Mouse (Mus musculus): ENCODE measurements at regions not wholly inside any gene's neighbourhood (a gene's known extent, or its start where the extent isn't known, plus 50 kb on each side); places are given as distances from the start of the nearest gene placed in this dataset.

GRCm38 (mm10) chr3:78782766-78783165, 503.6 kb downstream of the Rapgef2 start:
- no peak overlapping the region for H3K27ac ChIP-seq (ENCODE audit: control insufficient read depth, insufficient read depth, low read depth, low read length)
- no peak for TF ChIP-seq CTCF (IDR thresholded peaks at IDR 0.05; ENCODE audit: control insufficient read depth, insufficient read depth, insufficient replicate concordance, low read depth, low read length)
- no peak for TF ChIP-seq POLR2A (IDR thresholded peaks at IDR 0.05; ENCODE audit: control insufficient read depth, low read depth, low read length)
- H3K36me3 ChIP-seq (ENCODE audit: control insufficient read depth, insufficient read depth, low read length) = no peaks in the 10 kb centered on the region
- H3K27me3 ChIP-seq (ENCODE audit: control insufficient read depth, insufficient read depth, low read length) = no peaks in the 10 kb centered on the region
- H3K4me1 ChIP-seq (ENCODE audit: control insufficient read depth, insufficient read depth, low read length) = no peaks in the 10 kb centered on the region
- no peak overlapping the region for H3K4me3 ChIP-seq (ENCODE audit: control insufficient read depth, low read depth, low read length)

- Histone ChIP-seq H3K27me3 (ENCODE audit: control insufficient read depth, insufficient read depth, low read length) (no peaks in the 10 kb centered on the region), H3K4me3 (ENCODE audit: control insufficient read depth, low read depth, low read length) (no peak overlapping the region), H3K27ac (ENCODE audit: control insufficient read depth, insufficient read depth, low read depth, low read length) (no peak overlapping the region), H3K4me1 (ENCODE audit: control insufficient read depth, insufficient read depth, low read length) (no peaks in the 10 kb centered on the region), H3K36me3 (ENCODE audit: control insufficient read depth, insufficient read depth, low read length) (no peaks in the 10 kb centered on the region)
- TF ChIP-seq POLR2A (IDR thresholded peaks at IDR 0.05; ENCODE audit: control insufficient read depth, low read depth, low read length) (no peak), CTCF (IDR thresholded peaks at IDR 0.05; ENCODE audit: control insufficient read depth, insufficient read depth, insufficient replicate concordance, low read depth, low read length) (no peak)
These were observed 530.4 kb downstream of the Rapgef2 start for GRCm38 (mm10) chr3:78755686-78756476.

- no peaks in the 10 kb centered on the region for H3K4me1 ChIP-seq (ENCODE audit: control insufficient read depth, insufficient read depth, low read length)
- no peak for TF ChIP-seq POLR2A (IDR thresholded peaks at IDR 0.05; ENCODE audit: control insufficient read depth, low read depth, low read length)
- no peak for TF ChIP-seq CTCF (IDR thresholded peaks at IDR 0.05; ENCODE audit: control insufficient read depth, insufficient read depth, insufficient replicate concordance, low read depth, low read length)
These were observed 550.2 kb downstream of the Rapgef2 start for GRCm38 (mm10) chr3:78736111-78736510.

DNA sequence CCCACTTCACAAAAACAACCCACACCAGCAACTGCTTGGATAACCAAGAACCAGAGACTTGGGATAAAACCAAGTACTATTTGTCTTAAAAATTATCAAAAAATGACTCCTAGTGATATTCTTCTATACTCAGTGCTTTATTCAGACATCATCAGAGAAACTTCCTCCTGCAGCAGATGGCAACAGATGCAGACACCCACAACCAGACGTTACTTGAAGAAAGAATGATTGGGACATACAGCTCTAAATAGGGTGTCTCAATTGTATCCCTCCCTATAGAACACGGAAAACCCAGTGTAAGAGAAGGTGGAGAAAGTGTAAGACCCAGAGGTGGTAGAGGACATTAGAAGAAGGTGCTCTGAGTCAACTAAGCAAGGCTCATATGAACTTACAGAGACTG, 569.6 kb downstream of the Rapgef2 start:
- Histone ChIP-seq H3K27ac (ENCODE audit: control insufficient read depth, insufficient read depth, low read depth, low read length) (no peak overlapping the region), H3K4me3 (ENCODE audit: control insufficient read depth, low read depth, low read length) (no peak overlapping the region), H3K36me3 (ENCODE audit: control insufficient read depth, insufficient read depth, low read length) (no peaks in the 10 kb centered on the region), H3K4me1 (ENCODE audit: control insufficient read depth, insufficient read depth, low read length) (no peaks in the 10 kb centered on the region), H3K27me3 (ENCODE audit: control insufficient read depth, insufficient read depth, low read length) (no peaks in the 10 kb centered on the region)
- no peak for TF ChIP-seq CTCF (IDR thresholded peaks at IDR 0.05; ENCODE audit: control insufficient read depth, insufficient read depth, insufficient replicate concordance, low read depth, low read length)
- no peak for TF ChIP-seq POLR2A (IDR thresholded peaks at IDR 0.05; ENCODE audit: control insufficient read depth, low read depth, low read length)

More at GRCm38 (mm10) chr3:78736111-78736510, 550.2 kb downstream of the Rapgef2 start:
- no peaks in the 10 kb centered on the region for H3K36me3 ChIP-seq (ENCODE audit: control insufficient read depth, insufficient read depth, low read length)
- H3K4me3 ChIP-seq (ENCODE audit: control insufficient read depth, low read depth, low read length) = no peak overlapping the region
- no peaks in the 10 kb centered on the region for H3K27me3 ChIP-seq (ENCODE audit: control insufficient read depth, insufficient read depth, low read length)
- no peak overlapping the region for H3K27ac ChIP-seq (ENCODE audit: control insufficient read depth, insufficient read depth, low read depth, low read length)

DNA sequence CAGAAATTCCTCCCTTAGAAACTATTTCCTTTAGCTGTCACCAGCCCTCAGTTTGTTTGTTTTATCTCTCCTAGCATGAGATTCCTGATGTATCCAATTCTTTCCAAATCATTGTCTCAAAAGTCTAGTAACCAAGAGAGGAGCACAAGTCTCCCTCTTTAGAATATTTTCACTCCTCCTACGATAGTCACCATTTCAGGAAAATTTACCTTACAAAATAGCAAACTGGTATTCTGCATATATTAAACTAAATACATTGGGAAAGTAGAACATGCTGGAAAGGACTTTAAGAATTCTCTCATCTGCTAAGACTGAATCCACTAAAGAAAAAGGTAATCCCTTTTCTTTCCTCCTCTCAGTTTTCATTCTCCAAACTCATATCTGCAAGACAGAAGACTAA, 578.6 kb downstream of the Rapgef2 start:
- Histone ChIP-seq H3K27ac (ENCODE audit: control insufficient read depth, insufficient read depth, low read depth, low read length) (no peak overlapping the region), H3K36me3 (ENCODE audit: control insufficient read depth, insufficient read depth, low read length) (no peaks in the 10 kb centered on the region), H3K4me3 (ENCODE audit: control insufficient read depth, low read depth, low read length) (no peak overlapping the region), H3K27me3 (ENCODE audit: control insufficient read depth, insufficient read depth, low read length) (no peaks in the 10 kb centered on the region), H3K4me1 (ENCODE audit: control insufficient read depth, insufficient read depth, low read length) (no peaks in the 10 kb centered on the region)
- TF ChIP-seq POLR2A (IDR thresholded peaks at IDR 0.05; ENCODE audit: control insufficient read depth, low read depth, low read length) (no peak), CTCF (IDR thresholded peaks at IDR 0.05; ENCODE audit: control insufficient read depth, insufficient read depth, insufficient replicate concordance, low read depth, low read length) (no peak)

DNA sequence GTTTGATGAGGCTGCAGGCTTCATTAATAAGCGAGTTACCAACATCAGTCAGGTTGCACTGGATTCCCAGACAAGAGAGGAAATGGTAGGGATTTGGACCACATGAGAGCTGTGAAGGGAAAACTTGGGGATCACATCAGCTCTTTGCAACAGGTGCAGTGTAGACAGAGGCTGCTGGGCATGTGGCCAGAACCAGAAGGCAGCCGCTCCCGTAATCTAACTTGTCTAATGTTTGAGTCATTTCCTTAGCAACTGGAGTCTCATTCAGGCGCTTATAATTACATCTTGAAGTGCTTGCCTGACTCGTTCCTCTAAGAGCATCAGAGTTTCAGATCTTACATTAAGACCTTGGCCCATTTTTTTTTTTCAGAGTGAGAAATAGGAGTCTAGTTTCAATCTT, 587.4 kb downstream of the Rapgef2 start:
- no peaks in the 10 kb centered on the region for H3K36me3 ChIP-seq (ENCODE audit: control insufficient read depth, insufficient read depth, low read length)
- no peak overlapping the region for H3K27ac ChIP-seq (ENCODE audit: control insufficient read depth, insufficient read depth, low read depth, low read length)
- no peaks in the 10 kb centered on the region for H3K27me3 ChIP-seq (ENCODE audit: control insufficient read depth, insufficient read depth, low read length)
- no peak for TF ChIP-seq CTCF (IDR thresholded peaks at IDR 0.05; ENCODE audit: control insufficient read depth, insufficient read depth, insufficient replicate concordance, low read depth, low read length)
- H3K4me3 ChIP-seq (ENCODE audit: control insufficient read depth, low read depth, low read length) = no peak overlapping the region
- no peaks in the 10 kb centered on the region for H3K4me1 ChIP-seq (ENCODE audit: control insufficient read depth, insufficient read depth, low read length)

DNA sequence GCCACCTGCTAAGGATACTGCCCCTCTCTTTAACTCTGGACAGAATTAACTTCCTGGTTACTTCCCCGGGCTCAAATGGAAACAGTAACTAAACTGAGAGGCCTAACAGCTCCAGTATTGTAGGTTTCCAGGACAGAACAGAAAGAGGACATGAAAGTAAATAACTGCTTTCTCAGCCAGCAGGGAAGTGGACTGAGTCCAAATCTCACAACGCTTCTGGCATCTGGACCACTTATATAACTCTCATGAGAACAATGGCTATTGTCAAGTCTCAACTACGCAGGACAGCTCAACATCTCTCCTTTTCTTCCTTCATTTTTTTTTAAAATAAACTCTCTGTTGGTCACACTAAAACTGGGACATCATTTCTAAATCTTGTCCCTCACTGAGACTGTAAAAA, 594.8 kb downstream of the Rapgef2 start:
- no peak overlapping the region for H3K27ac ChIP-seq (ENCODE audit: control insufficient read depth, insufficient read depth, low read depth, low read length)
- H3K27me3 ChIP-seq (ENCODE audit: control insufficient read depth, insufficient read depth, low read length) = no peaks in the 10 kb centered on the region
- H3K36me3 ChIP-seq (ENCODE audit: control insufficient read depth, insufficient read depth, low read length) = no peaks in the 10 kb centered on the region
- no peak for TF ChIP-seq POLR2A (IDR thresholded peaks at IDR 0.05; ENCODE audit: control insufficient read depth, low read depth, low read length)
- TF ChIP-seq CTCF (IDR thresholded peaks at IDR 0.05; ENCODE audit: control insufficient read depth, insufficient read depth, insufficient replicate concordance, low read depth, low read length) = no peak
- H3K4me1 ChIP-seq (ENCODE audit: control insufficient read depth, insufficient read depth, low read length) = no peaks in the 10 kb centered on the region
- no peak overlapping the region for H3K4me3 ChIP-seq (ENCODE audit: control insufficient read depth, low read depth, low read length)

Measured in testis, adult 2 months (tissue).